Mouse (Mus musculus): ENCODE data around the gene Slc29a3.

GRCm38 (mm10) chr10:60797682-60798422 lies 45.3 kb upstream of the Slc29a3 start:
- TF ChIP-seq POLR2A (IDR thresholded peaks at IDR 0.05; ENCODE audit: borderline replicate concordance, extremely low read depth, insufficient read depth, insufficient read length, poor library complexity, severe bottlenecking) = no peak
- TF ChIP-seq CTCF (IDR thresholded peaks at IDR 0.05; ENCODE audit: borderline replicate concordance, extremely low read depth, insufficient read depth, insufficient read length) = no peak
